Mouse (Mus musculus) large intestine, adult 2 months (tissue): ENCODE data around the gene Myo5a. TPM values are rescaled to one million over a fixed set of nuclear protein-coding genes. Genes with fewer than 3 reads are reported as not detected.

Experiments used
- DNase-seq: peaks from one replicate; pipeline ENCODE4 v3.0.0-alpha.2; 2012; ENCODE audit warnings: low read depth, low spot score
- WGBS: fragments of 180-500 bp; shearing (Covaris S2); methylation state at CpG from one replicate; pipeline ENCODE4 v1.1.7; 2018; 5-methylcytosine and 5-hydroxymethylcytosine counted together
- polyA plus RNA-seq: library from polyadenylated mRNA; depleted of rRNA; stranded (reverse); fragments of >200 nt; gene quantifications from 2 replicates; pipeline ENCODE4 v1.2.3, GENCODE M21; 2012

Gene Myo5a
- polyA plus RNA-seq, 1 experiment = 1.5 TPM

DNA sequence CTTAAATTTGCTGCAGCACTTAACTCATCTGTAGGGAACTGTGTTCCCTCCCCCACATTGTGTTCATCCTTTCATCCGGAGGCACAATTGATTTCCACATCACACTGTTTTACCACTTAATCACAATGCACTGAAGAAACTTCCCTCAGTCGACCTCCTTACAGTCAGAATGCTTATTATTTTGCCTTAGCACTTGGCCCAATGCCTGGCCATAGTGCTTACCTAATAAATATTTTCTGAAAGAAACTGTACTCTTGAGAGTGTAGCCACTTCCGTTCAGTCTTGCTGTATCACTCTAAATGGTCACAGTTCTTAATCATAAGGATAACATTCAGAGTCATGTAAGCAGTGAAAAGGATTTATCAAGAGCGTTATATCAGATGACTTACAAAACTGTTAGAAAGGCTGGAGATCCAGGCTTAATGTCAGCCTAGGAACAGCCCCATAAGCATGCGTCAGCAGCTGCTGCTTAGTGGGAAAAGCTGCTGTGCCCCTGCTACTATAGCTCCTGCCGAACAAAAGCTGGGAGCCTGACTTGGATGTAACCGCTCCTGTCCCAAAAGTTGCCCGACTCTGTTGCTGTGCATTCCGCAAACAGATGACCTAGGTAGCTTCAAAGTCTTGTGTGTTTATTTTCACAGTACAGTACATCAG, 6.0 kb upstream of the Myo5a start:
- no peak for DNase-seq
- whole genome bisulfite sequencing = 66% methylated on average over 9 of the region's 9 CpGs

DNA sequence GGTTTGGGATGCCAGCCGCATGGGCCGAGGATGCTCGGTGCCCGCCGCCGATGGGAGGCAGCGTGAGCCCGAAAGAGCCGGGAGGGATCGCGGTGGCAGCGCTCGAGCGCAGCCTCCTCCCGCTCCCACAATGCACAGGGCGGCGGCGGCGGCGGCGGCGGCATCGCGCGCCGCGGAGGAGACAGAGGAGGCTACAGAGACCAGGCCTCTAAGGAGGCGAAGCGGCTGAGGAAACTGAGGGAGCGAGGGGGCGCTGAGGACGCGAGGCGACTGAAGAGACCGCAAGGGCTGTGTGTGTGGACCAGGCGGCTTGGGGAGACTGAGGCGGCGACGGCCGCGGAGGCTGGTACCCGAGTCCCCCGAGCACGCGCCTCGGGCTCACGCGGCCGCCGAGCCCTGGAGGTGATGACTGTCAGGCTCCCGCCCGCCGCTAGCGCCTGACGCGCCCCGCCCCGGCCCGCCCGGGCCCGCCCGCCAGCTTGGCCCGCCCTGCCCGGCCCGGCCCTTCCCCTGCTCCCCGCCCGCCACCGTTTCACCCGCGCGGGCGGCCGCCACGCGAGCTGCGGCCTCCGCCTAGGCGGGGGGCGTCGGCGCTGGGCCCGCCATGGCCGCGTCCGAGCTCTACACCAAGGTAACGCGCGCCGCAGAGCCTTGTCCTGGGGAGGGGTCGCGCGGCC, 352 bp downstream of the Myo5a start:
- no peak for DNase-seq
- under 1% methylated on average over 54 of the region's 92 CpGs for WGBS

DNA sequence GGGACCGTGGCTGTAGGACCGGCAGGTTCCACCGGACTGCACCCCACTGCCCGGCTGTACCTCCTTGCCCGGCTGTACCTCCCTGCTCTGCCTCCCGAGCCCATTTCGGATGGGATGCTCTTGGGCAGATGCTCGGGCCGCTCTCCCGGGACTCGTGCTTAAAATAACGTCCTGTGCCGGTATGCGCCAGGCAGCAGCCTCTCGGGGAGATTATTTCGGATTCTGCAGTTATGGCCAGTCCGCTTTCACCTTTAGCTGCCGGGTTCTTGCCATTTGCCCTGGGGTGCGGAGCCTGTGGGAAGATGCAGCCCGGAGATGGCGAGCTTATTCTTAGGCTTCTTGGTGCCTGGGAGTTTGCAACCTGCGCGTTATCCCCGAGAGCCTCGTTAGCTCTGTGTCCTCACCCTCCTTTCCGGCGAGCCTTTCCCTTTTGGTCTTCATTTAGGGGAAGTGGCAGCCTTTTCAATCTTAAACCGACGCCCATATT, 934 bp downstream of the Myo5a start:
- WGBS = 2% methylated on average over 29 of the region's 29 CpGs
- DNase-seq = no peak

DNA sequence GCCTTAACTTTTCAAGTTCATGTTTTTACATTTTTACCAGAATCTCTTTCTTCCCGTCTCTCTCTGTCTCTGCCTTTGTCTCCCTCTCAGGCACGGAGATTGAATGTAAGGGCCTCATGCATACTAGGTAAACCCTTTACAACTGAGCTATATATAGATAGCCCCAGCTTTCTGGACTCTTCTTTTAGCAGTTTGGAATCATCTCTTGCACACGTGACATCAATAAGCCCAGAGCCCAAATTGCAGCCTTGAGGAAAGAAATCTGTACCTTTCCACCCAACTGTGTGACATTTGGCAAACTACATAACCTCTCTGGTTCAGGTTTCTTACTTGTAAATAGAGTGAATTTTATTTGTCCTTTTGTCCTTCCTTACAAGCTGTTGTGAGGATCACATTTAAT, 1.5 kb downstream of the Myo5a start:
- no peak for DNase-seq
- WGBS = 71% methylated on average over 3 of the region's 3 CpGs

DNA sequence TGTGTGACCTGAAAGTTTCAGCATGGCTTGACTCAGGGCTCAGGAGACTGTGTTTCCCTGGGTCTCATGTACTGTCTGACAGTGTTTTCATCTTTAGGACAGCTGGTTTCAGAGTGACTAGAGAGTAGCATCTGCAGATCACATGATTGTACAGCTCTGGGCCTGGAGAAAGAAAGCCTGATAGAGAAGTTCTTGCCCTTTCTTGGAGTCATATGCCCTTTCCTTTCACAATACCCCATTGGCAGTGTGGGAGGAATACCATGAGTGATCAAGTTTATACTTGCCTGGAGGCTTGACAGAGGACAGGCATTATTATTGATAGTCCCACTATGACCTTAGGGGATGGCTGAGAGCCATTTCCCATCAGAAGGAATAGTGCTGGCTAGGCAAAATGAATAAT, 6.4 kb downstream of the Myo5a start:
- no peak for DNase-seq

DNA sequence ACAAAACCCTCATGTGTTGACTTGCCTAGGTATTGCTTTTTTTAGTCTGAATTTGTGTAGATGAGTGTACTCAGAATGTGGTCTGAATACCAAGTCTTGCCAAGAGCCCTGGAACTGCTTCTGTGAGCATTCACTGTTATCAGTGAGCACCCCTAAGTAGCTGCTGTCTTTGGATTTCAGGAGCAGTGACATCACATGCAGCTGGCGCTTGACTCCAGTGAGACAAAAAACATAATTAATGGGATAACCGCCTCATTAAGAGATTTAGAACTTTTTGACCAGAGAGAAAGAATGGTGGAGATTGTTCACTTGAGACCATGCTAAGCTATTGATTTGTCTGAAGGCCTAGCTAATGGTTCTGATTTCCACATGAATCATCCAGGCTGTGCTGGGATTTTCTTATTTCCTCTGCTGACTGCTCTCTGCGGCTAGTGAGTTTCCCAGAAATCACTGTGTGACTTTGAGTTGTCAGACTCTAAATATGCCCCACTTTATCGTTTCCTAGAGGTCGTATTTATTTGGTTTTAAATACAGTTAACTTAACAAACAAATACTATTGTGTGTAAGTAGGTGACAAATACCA, 14.5 kb downstream of the Myo5a start:
- 61% methylated on average over 5 of the region's 5 CpGs for WGBS

DNA sequence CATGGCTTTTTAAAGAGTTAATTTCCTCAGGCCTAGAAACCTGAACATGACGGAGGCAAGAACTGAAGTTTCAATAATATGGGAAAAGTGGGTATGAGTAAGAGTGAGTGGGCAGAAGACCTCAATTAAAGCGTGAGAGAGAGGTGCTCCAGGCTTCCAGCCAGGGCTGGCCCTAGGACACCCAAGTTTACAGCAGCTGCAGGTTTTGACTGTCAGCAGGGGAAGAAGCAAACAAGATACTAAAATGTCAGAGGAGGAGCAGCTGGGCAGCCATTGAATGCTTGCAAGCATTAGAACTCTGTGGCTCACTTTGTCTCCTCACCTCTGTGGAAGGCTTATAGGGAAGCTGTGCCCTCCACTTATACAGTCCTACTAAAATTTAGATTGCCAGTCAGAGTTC, 17.0 kb downstream of the Myo5a start:
- 43% methylated on average over 2 of the region's 2 CpGs for WGBS

More for the DNA sequence above, 14.5 kb downstream of the Myo5a start:
- no peak for DNase-seq

DNA sequence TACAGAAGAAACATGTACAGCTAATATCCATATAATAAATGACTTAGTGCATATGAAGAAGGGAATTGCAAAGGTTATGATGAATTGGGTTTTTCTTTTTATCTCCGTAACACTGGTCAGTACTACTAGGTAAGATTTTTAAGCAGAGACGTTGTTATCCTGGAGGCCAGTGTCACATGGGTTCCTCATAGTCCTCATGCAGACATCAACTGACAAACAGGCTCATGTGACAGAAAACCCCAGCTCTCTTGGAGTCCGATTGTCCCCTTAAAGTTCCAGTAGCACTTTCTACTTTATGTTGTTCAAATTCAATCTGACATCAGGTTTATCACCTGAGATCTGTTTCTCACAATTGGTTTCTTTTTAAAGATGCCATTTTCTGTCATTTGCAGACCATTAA, 18.5 kb downstream of the Myo5a start:
- WGBS = 69% methylated on average over 3 of the region's 3 CpGs
- DNase-seq = no peak

More for the DNA sequence above, 17.0 kb downstream of the Myo5a start:
- no peak for DNase-seq

DNA sequence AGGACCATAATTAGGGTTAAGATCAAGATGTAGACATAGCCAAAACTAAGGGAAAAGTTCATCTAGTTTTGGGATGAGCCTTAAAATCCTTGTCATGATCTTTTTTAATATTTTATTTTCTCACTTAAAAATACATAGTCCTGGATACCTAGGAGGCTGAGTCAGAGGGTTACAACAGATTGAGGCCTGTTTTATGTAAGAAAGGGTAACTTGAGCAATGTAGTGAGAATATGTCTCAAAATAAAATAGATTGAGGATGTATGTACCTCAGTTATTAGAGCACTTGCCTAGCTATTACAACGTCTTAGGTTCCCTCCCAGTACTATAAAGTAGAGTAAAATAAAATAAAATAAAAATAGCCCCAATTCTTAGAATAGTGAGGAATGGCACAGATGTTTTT, 21.3 kb downstream of the Myo5a start:
- no peak for DNase-seq

DNA sequence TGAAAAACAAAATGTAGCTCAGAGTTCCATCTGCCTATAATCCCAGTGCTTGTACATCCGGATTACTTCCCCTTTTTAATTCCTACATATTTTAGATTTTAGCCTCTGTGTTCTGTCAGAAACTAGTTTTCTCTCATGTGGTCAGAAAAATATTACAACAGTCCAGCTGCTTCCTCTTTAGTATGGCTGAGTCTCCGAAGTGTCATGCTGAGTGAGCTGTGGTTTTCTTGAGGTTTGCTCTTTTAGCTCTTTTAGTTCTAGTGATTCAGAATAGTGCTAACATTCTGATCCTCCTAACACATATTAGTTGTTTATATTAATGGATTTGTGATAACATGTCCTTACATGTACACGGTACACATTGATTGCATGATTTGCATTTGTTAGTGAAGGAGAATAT, 23.9 kb downstream of the Myo5a start:
- no peak for DNase-seq
- 66% methylated on average over 3 of the region's 3 CpGs for WGBS

More for the DNA sequence above, 21.3 kb downstream of the Myo5a start:
- 66% methylated on average over 1 of the region's 1 CpGs for WGBS

DNA sequence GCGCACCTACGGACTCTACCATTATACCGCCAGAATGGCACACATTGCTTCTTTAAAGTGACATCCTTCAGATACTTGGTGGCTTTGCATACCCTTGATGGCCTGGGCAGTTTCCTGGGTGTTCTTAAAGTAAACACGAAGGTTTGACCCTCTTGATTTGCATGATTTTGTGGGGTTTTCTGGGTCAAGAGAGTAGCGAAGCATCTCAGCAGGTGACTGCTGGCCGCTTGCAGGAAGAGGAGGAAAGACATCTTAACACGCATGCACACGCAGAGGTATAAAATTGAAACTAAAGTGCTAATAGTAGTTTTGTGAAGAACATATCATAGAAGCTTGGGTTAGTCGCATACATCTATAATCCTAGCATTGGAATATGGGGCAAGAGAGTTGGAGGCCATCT, 28.1 kb downstream of the Myo5a start:
- DNase-seq = no peak
- WGBS = 94% methylated on average over 9 of the region's 9 CpGs

DNA sequence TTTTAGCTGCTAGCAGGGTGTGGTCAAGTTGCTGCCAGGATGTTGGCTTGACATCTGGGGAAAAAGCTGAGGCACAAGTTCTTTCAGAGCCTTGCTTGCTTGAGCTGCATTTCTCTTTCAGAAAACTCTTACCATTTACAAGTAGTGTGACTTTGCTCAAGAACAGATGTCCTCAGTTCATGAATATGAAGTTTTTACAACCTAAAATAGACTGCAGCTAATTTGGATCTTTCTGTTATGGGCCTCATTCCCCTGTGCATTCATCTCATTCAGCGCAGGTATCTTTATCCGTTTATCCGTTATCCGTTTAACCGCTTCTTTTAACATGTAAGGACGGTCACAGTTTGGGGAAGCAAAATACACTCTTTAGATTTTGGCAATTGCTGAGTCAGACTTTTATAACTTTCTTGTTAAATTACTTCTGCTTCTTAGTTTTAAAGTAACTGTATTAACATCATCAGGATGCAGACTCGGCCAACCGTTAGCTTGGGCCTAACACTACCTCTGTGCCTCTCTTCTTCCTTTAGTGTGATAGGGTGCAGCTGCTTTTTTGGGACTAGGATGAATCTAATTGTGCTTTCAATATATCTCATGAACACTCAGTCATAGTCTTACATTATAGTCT, 29.5 kb downstream of the Myo5a start:
- 87% methylated on average over 8 of the region's 8 CpGs for WGBS
- no peak for DNase-seq

DNA sequence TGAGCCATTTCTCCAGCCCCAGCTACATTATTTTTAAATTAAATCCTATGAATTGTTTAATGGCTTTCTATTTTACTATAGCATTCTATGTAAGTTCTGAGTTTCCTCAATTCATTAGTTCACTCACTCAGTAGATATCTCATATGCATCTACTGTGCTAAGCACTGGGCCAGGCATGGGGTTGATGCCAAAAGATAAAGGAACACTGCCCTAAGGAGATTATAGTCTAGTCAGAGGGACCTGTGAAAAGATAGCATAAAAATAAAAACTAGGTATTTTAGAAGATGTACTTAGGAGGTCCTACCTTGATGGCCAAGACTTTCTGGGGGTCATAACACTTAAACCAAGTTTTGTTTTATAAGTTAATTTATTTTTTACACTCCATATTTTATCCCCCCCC, 31.3 kb downstream of the Myo5a start:
- DNase-seq = no peak

DNA sequence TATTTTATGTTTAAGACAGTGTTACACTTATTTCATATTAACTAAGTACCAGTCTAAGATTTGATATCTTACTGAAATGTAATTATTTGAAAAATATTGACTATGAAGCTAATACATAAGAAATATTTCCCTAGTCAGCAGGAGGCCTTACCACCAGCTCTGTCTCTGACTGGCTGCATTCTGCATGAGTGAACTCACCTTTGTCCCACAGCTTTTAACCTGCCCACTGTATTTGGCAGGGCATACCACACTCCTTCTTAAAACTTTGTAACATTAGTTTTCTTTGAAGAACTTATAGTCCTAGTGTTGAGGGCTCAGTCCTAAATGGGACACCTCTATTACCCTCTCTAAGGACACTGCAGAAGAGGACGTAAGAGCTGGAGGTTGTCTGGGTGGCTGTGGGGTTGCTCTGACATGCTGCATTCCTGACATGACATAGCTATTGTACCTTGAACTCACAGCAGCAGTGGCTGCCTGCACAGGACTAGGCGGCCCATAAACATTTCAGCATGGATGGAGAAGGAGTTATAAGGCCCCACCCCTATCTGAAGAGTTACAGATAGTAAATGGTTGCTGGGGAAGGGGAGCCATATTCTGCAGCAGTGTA, 45.9 kb downstream of the Myo5a start:
- DNase-seq = no peak
- WGBS = 51% methylated on average over 2 of the region's 2 CpGs

DNA sequence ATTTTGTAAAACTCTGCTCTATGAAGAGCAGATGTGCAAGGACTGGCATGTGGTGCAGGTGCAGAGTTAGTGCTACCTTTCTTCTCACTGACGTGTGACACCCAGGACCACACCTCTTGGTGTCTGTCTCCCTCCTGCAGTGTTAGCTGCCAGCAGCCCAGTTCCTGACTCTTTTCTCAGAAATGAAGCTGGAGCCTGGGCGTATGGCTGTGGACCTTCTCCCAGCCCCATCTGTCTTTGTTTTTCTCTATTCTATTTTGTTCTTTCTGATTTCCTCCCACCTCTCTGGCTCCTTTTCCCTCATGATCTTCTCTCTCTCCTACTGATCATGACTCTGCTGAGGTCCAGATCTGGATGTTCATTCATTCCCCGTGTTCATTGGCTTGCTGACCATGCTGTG, 50.3 kb downstream of the Myo5a start:
- WGBS = 73% methylated on average over 3 of the region's 3 CpGs
- no peak for DNase-seq

DNA sequence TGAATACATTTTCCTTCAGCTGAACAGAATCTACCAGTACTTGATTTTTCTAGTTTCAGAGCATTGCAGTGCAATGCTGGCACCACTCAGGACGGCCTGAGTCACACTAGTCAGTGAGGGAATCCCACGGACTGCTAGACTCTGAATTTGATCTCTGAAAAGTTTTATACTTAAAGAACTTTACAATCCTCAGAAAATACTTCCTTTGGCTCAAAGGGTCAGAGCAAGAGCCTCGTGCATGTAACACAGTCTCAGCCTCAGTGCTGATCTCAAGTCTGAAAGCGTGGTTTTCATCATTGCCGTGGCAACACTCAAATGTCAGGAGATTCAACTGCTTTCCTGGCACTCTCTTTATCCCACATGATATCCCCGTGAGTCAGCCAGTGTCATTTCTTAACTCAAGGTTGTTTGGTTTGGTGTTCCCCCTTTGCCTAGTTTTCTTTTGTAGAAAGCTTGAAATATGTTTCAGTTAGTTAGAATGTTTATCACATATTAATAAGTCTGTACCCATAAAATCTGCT, 53.4 kb downstream of the Myo5a start:
- WGBS = 53% methylated on average over 6 of the region's 6 CpGs
- DNase-seq = no peak

DNA sequence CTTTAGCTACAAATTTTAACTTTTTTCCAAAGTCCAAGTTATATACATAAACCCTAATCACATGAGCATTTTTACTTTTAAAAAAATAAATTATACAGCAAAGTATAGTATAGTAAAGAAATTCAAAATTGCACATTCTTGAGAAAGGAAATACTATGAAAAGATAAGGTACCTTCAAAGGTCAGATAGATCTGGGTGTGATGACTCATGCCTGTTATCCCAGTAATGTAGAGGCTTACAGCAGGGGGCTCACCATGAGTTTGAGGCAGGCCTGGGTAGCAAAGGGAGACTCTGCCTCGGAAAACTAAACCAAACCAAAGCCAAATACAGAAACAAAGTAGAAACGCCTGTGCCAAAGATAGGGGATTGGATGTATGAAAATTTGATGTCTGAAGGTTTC, 59.7 kb downstream of the Myo5a start:
- DNase-seq = no peak
- 72% methylated on average over 2 of the region's 2 CpGs for WGBS

DNA sequence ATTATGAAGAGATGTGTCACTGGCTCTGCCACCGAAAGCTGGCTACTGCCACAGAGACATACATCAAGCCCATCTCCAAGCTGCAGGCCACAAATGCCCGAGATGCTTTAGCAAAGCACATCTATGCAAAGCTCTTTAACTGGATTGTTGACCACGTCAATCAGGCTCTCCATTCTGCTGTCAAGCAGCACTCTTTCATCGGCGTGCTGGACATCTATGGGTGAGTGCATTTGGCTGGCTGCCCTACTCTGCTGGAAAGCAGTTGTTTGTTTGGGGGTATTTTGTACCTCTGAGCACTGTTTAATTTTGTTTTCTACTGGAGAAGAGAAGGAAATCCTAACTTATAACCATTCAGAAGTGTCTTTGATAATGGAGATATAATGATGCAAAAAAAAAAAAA, 76.1 kb downstream of the Myo5a start:
- 88% methylated on average over 5 of the region's 5 CpGs for WGBS
- DNase-seq = no peak

DNA sequence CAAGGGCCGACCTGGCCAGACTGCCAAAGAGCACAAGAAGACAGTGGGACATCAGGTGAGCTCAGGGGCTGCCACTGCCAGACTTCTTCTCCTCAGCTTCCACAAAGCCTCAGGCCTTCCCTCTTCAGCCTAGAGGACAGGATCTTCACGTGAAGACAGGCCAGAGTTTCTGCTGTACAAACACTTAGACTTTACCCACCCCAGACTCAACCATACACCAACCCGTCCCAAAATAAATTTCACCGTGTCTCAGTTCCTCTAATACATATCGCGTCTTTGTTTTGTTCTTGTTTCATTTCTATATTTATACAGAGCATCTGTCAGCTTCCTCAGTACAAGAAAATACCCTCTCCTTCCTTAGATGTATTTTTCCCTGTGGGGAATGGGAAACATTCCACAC, 89.7 kb downstream of the Myo5a start:
- DNase-seq = no peak
- 78% methylated on average over 6 of the region's 6 CpGs for WGBS

DNA sequence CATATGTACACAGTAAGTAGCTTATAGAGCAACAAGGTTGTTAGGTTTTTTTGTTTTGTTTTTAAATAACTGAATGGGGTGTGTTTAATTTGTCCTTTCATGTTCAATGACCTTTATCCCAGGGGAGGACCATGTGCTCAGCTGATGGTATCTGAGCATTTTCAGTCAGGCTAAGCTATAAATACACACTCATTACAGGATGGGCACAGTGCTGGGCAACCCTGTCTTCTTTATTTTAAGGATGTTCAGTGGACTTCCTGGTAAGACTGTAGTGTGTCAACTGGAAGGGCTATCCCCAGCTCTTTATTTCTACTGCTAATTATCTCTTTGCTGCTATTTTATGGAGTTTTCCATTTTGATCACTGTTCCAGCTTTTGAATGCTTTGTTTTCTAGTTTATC, 92.8 kb downstream of the Myo5a start:
- no peak for DNase-seq
